Mouse (Mus musculus) frontal cortex, postnatal 14 days (tissue): Measurements from ENCODE around the gene Cenpb.
A peak's percentile ranks its signal among the peaks of the same experiment; 100 is the strongest.
"Not testable (repeated sequence)": the region's sequence is repeated elsewhere in the genome, so short reads cannot be mapped to it uniquely, and the experiment has no call there.

Experiments used
- DNase-seq, 2 experiments: peaks; one replicate each; pipeline ENCODE4 v3.0.0; 2022; ENCODE audit warnings: low spot score in 2 of 2

Cenpb gene

DNA sequence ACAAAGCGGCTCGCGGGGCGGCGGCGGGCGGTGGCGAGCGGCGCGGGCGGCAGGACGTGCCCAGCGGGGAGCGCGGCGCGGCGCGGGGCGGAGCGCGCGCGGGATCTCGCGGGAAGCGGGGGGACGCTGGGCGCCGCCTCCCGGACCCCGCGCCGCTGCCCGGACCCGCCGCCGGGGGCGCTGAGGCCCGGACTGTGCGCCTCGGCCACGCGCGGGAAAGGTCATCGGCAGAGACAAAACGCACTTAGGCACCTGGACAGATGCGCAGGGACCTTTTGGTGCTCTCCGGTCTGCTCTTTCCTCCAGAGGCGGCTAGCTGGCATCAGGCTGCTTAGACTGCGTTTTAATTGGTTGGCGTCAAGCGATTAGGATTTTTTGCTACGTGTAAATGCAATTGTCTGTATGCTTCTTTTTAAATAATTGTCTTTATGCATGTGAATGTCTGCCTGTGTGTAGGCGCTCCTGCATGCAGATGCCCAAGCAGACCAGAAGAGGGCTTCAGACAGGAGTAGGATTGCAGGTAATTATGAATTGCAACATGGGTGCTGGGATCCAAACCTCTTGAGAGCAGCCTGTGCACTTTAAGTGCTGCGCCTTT lies at the start of gene Cenpb:
Cenpb (minus strand) TSS at position 78 of the 598 bp plus-strand sequence.
- DNase-seq, result peak; percentile 61 to 76

DNA sequence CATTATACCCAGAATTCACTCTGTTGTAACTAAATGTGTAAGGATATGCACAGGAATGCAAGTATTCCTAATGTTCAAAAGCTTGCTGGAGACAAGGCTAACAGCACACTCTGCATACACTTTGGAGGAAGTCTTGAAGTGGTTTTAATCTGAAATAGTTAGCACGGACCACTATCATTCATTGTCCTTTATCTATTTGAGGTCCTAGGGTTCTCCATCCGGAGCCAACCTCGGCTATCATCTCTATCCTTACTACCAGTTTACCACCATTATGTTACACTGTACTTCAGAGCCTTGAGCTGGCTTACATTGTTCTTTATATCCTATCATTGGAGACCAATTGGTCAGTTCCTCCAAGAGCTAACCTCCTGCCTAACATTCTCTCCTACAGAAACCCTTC lies 47.4 kb upstream of the Cenpb start:
- no peak for DNase-seq

DNA sequence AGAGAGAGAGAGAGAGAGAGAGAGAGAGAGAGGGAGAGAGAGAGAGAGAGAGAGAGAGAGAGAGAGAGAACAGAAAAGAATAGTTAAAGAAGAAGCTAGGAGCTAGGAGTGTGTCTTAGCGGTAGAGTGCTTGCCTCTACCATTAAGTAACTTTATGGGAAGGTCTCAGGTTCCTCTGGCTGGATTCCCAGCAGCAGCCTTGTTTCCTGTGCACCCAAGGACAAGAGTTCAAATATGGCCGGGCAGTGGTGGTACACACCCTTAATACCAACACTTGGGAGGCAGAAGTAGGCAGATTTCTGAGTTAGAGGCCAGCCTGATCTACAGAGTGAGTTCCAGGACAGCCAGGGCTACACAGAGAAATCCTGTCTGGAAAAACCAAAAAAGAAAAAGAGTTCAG lies 46.8 kb upstream of the Cenpb start:
- not testable (repeated sequence) for DNase-seq

DNA sequence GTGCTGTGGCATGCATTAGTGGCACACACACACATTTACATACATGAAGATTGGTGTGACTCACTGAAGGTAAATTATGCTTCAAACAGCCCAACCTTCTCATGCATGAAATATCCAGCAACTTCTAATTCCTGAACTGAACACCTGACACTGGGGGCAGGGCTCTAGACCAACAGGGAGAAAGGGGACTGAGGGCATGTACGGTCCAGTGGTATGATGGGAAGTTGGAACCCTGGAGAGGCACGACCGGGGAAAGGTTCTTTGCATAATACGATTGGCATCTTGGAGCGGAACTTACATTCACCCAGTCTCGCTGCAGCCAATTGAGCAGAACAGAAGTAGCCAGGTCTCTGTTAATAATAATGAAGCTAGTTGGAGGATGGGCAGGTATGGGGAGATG lies 45.3 kb upstream of the Cenpb start:
- no peak for DNase-seq

DNA sequence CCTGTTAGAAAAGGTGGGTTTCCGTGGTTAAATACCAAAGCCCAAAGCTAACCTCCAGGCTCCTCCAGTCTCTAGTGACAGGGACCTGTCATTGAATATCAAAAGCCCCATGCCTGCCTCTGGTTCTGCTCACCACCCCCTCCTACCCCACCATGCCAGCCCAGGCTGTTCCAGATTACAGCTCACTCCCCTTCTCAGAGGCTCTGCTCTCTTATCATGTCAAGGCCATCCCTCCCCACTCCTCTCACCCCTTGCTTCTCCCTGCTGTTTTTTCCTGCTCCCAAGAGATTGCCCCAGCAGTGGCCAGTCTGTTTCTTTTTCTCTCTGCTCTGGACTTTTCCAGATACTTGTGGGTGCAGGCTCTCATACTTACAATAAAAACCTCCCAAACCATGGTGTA lies 43.7 kb upstream of the Cenpb start:
- no peak for DNase-seq

DNA sequence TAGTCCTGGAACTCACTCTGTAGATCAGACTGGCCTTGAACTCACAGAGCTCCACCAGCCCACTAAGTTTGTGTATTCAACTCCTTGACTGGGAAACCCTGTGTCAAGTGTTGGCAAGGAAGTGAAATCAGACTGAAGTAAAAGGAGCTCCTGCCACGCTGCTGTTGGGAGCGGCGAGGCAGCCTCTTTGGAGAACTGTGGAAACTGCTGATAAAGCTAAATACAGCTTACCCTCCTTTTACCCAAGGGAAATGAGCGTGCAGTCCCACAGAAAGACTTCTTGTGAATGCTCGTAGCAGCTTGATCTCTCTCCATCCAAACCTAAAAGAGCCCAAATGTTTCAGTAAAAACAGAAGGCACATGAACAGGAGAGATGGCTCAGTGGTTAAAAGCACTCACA lies 42.7 kb upstream of the Cenpb start:
- no peak for DNase-seq

DNA sequence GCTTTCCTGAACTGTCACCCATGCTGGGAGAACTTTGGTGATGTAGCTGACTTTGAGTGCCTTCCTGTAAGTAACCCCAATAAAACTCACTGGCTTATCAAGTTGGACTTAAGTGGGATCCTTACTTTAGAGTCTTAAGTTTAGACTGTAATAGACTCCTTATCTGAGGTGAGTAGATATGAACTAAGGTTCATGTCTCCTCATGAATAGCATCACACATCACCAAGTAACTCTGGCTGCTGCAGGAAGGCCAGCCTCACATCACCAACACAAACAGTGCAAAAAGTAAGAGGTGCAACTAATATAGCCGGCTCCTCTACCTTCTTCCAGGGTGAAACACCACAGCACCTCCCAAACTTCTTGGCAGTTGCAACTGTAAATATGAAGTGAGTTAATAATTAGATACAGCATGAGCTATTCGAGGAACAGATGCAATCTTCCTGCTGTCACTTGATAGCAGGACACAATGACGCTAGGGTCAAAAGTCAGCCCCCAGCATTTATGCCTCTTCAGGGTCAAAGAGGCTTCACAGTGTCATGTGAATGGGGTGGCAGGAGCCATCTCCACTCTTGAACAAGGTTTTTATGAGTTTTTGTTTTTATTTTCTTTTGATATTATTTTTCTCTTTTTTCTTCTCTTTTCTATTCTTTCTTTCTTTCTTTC lies 42.1 kb upstream of the Cenpb start:
- DNase-seq, result no peak

DNA sequence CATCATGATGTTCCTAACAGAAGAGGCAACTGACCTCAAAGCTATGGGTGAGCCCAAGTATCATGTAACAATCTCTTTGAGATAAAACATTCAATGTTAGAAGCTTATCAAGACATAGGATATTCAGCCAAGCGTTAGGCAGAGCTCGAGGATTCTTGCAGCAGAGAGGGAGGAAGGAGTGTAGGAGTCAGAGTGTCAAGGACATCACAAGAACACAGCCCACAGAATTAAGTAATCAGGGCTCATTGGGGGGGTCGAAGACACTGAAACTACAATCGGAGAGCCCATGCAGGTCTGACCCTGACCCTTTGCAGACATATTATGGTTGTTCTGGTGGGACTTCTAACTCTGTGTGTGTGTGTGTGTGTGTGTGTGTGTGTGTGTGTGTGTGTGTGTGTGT lies 40.2 kb upstream of the Cenpb start:
- DNase-seq, result no peak

DNA sequence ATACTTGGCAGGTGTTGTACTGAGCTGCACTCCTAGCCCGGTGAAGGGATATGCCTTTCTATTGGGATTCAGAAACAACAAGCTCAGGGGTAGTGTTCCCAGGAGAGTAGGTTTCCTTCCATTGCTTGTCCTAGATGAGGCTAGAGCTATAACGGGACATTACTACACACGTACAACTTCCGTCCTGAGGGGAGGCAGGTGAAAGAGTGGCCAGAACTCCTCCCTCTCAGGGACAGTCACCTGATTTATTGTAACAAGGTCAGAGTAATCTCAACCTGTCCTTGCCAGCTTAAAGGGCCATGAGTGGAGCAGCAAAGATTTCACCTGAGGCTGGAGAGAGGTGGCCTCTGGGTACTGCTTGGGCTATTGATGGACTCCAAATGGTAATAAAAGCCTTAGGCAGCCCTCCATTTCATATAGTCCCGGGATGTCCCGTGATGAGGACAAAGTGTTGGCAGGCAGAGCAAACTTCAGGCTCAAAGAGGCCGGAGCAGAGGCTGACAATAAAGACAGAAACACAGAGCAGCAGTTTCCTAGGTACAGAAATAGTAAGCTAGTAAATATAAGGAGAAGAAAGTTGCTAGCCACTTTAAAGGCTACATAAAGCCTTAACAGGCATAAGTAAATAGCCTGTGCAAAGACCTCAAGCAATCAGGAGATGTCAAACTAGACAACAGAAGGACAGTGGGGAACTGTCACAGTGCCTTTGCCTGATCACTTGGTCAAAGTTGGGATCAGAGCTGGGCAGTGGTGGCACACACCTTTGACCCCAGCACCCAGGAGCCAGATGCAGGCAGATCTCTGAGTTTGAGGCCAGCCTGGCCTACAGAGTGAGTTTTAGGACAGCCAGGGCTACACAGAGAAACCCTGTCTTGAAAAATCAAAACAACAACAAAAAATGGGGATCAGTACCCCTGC lies 36.3 kb upstream of the Cenpb start:
- no peak for DNase-seq

DNA sequence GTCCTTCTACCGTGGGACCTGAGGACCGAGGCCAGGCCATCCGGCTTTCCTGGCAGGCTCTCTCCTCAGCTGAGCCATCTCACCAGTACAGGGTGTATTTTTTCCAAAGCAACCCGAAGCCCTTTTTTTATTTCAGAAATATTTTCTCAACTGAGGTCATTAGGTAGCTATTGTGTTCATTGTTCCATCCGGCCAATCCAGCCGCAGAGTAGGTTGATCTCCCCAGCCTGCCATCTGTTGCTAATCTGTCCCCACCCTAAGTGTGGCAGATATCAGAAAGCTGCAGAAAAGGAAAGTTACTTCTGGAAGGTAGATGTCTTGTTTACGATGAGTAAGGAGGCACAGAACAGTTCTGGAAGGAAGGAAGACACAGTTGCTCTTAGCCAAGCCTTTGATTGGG lies 33.9 kb upstream of the Cenpb start:
- no peak for DNase-seq

DNA sequence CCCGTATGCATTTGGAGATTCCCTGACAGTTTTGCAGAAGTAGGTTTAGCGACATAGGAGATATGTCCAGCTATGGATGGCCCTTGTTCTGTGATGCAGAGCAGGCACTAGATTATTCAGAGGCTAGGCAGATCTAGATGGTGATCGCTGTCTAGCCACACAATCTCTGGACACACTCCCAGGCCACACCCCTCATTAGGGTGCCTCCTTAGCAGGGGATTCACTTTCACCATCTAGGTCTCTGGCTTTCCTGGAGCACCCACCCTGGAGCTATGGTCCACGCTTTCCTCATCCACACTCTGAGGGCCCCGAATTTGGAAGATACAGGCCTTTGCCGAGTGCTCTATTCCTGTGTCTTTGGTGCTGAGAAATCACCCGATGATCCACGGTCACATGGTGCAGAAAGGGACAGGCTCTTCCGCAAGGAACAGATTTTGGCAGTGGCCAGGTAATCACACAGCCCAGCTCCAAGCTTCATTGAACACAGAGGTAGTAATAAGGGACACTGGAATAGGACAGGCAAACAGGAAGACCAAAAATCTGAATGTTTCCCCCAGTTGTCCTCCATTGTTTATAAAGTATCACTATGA lies 31.3 kb upstream of the Cenpb start:
- DNase-seq, result no peak

DNA sequence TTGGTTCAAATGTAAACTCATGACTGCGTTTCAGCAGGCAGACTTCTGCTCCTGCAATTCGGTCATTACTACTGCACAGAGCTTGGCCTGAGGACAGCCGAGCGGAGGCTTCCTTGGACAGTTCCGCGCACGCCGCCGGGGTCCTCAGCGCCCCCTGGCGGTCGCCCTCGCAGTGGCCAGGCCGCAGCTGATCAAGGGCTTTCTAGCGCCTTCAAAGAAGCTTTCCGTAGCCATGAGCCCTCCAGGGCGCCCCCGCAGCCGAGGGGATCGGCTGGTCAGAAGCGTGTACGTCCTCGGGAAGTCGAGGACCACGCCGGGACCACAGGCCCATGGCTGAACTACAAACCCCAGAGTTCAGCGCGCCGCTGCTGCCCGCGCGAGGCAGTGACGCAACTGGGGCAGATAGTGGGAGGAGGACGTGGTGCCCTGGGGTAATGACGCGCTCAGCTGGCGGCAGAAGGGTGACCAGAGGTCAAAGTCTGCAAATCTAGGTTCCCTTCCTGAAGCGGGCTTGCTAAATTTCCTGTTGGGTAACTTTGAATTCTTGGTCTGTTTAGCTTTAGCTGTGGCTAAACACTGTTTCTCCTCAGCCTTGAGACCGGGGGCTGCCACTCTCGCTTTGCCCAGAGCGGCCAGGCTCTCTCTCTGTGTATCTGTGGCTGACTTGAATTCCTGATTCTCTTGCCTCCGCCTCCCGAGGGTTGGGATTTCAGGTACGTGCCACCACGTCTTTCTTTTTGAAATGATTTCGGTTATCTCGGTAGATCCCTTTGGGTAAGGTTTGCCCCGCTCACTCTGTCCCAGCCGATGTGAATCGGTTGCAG lies 30.3 kb upstream of the Cenpb start:
- peak; percentile 91 to 92 for DNase-seq

DNA sequence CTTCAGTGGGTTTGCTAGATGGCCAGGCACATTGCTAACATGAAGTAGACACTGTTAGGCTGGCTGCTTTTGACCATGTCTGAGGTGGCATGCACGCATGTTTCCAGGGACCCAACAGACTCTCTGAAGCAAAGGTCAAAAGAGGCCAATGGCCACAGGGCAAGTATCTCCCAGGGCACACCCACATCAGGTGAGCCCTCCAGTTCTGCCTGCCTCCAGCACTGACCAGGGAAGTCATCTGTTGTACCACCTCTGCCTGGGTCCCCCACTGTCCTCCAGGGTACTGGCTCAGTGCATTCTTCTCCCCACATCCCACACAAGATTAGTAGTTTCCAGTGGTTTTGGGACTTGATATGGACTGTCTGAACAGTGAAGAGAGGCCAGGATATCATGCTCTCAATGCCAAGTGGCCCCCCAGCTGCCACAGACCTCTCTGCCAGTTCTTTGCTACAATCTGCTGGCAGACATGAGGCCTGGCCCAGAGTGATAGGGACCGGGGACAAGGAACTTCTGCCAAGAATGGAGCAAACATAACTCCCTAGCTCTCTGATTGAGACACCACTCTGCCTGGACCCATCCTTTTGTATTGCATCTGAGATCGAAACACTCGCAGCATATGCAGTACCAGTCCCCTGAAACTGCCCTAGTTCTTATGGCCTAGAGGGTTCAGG lies 29.4 kb upstream of the Cenpb start:
- no peak for DNase-seq

DNA sequence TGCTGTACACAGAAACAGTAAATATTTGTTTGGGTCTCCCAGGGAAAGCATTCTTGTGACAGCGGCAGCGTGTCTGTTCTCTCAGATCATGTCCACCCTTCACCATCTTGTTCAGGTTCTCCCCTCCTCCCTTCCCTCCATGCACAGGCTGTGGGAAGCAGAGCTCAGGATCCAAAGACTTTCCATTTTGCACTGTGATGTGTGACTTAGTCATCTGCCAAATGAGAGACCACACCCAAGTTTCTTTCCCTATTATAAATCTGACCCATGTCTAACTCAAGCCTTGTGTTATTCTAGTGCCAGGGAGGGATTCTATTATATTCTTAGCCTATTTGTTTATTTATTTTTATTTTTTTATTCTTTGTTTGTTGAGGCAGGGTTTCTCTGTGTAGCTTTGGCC lies 28.5 kb upstream of the Cenpb start:
- DNase-seq, result no peak

DNA sequence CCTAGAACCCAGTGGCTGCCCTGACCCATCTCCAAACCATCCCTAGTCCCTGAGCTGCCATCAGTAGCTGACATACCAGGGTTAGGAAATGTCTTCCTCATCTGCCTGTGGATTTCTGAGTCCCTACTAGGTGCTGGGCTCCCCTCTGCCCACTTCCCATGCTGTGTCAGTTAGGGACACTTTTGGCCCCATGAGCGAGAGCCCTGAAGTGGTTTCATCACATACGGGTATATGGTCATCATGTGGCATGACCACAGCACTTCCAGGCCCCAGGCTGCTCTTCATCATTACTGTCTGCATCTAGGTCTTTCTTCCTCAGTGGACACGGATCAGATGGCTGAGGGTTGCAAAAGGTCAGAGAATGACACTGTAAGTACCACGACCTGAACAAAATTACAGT lies 26.9 kb upstream of the Cenpb start, which contains the start of gene Ap5s1:
Ap5s1 (plus strand) TSS at position 301 of the 400 bp plus-strand sequence.
- no peak for DNase-seq

DNA sequence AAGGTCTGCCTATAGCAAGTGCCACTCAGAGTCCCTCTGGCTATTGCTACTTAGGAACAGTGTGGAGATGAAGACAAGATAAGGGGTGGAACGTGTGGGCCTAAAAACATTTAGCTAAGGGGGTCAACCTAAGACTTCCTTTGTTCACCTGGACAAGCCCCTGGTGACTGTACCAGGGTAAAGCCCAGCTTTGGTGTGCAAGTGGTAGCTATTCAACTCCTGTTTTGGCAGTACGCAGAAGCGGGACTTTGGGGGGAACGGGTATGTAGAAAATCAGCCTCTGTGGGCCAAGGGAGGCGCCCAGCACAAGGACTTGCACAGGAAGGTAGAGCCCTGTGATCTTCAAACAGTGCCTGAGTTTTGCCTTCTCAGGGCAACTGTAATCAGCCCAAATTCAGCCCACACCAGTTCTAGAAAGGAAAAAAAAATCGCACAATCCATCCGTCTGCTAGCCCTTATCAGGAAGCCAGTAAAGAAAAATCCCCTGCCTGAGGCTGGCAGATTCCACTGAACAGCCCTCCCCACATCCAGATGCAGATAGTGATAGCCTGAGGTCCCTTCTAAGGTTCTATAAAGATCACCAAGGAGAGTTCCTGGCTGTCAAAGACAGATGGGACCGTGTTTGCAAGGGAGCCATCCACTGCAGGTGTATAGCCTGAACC lies 25.8 kb upstream of the Cenpb start:
- DNase-seq, result no peak

DNA sequence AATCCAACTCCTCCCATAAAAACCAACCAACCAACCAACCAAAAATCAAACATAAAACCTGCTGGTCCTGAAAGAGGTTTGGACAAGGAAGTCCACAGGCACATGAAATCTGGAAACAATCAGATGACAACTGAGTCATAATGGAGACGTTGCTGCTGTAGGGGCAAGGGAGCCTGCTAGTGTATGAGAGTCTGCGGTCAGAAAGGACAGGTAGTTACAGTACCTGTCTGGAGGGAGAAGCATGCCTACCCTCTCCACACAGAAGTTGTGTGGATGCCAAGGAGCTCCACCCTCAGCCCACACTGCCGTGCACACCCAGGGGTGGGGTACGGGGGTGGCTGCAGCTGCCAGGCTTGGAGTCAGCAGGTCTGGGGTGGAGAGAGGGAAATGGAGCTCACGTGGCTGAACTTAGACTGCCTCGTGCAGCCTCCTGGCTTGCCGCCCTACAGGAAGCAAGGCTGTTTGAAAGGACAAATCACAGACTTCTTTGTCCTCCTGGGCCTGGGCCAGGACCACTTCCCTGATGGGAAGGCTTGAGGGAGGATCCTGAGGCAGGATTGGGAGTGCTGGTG lies 24.6 kb upstream of the Cenpb start:
- DNase-seq, result peak; percentile 56 to 84

DNA sequence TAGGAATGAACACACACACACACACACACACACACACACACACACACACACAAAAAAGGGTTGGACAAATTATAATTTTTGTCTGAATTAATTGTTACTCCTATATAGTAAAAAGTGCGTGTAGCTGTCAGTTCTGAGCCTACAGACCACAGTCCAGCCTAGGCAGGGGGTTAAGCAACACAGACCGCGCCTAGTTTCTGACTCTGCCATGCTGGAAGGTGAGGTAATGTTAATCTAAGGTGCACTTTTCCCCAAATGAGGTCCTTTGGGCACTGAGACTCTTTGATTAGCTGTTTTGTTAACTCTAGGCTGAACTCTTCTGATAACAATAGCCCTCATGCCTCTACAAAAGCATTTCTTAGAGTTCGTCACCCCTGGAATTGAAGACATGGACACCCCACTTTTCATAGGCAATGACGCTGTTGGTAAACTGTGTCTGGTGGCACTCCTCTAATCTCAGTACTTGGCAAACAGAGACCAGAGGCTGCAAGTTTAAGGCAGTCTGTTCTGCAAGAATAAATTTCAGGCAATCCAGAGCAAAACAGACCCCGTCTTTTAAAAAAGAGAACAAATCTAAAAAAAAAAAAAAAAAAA lies 24.0 kb upstream of the Cenpb start:
- no peak for DNase-seq

DNA sequence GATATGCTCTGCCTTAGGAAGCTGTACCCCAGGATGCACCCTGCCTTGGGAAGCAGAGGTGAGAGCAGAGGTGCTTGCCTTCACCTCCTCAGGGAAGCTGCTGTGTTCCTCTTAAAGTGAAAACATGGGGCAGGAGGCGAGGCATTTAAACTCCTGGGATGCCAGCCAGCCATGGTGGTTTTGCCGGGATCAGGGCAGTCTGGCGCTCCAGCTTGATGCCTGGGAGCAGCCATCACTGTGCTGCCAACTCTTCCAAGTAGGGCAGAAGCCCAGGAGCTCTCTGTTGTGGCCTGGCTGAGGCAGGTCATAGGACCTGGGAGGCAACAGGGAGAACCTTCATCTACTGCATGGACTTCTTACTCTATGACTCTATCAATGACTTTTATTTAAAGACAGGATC lies 21.4 kb upstream of the Cenpb start:
- no peak for DNase-seq

DNA sequence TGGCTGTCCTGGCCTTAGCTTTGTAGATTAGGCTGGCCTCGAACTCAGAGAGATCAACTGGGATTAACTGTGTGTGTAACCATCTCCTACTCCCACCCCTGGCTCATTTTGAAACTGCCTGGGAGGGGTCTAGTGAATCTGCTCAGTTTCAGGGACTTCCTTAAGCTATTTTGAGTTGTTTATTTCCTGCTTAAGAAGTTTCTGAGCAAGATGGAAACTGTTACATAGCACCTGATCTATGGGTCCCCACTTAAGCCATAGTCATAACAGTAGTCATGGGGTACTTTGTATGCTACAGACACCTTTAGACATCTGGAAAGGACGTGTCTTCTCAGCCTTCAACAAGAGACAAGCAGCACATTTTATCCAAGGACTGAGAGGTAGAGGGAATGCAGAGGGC lies 20.8 kb upstream of the Cenpb start:
- no peak for DNase-seq
